Mouse (Mus musculus) inflammation-experienced regulatory T-cells, adult 6 months (primary cell): ENCODE results near the gene Cmip. TPM values are rescaled to one million over a fixed set of nuclear protein-coding genes. Genes with fewer than 3 reads are reported as not detected.
A peak's percentile ranks its signal among the peaks of the same experiment; 100 is the strongest.

ENCODE experiments used
- ATAC-seq: one replicate; pipeline ENCODE4 v1.8.0; 2017
- polyA plus RNA-seq, 3 experiments: library from polyadenylated mRNA; unstranded; fragments of 100-300 nt; shearing (Covaris generic); gene quantifications; one replicate each; pipeline ENCODE4 v1.2.1; 2017

Cmip gene
- polyA plus RNA-seq, 3 experiments from 2014 or later = 23.9 to 28.7 (median 25.5) TPM

DNA sequence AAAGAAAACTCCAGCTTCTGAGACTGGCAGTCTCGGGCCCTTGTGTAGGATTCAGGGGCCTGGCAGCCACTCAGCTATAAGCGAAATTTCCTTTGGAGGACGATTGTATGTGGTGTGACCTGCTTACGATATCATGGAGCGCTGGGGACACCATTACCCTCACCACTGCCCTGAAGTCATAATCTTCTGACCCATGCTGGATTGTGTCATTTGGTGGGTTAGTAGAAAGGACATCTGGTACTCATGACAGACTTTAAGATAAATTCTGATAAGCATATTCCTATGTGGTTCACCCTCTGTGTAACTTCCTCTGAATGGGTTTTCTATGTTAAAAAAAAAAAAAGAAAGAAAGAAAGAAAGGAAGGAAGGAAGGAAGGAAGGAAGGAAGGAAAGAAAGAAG is 69.9 kb downstream of the Cmip start:
- ATAC-seq = no peak

- no peak for ATAC-seq
These were observed 70.5 kb downstream of the Cmip start for GRCm38 (mm10) chr8:117327385-117327837.

- no peak for ATAC-seq
These were observed 71.9 kb downstream of the Cmip start for GRCm38 (mm10) chr8:117328758-117329157.

DNA sequence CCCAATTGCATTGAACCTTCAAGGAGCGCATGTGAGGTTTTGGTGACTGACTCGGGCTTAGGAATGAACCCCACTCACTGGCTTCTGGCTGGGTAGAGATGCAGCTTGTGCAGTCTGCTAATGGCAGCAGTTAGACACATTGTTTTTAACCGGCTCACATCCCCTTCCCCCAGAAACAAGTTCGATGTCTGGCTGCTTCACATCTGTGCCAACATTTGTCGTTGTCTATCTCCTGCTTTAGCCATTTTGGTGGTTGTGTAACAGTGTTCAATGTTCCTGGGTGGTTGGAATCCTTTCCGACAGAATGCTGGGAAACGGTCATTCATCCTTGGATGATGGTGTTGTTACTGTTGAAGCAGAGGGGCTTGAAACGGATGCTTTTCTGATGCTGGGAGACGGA is 72.3 kb downstream of the Cmip start:
- no peak for ATAC-seq

GRCm38 (mm10) chr8:117329903-117330302 is 73.0 kb downstream of the Cmip start:
- no peak for ATAC-seq

DNA sequence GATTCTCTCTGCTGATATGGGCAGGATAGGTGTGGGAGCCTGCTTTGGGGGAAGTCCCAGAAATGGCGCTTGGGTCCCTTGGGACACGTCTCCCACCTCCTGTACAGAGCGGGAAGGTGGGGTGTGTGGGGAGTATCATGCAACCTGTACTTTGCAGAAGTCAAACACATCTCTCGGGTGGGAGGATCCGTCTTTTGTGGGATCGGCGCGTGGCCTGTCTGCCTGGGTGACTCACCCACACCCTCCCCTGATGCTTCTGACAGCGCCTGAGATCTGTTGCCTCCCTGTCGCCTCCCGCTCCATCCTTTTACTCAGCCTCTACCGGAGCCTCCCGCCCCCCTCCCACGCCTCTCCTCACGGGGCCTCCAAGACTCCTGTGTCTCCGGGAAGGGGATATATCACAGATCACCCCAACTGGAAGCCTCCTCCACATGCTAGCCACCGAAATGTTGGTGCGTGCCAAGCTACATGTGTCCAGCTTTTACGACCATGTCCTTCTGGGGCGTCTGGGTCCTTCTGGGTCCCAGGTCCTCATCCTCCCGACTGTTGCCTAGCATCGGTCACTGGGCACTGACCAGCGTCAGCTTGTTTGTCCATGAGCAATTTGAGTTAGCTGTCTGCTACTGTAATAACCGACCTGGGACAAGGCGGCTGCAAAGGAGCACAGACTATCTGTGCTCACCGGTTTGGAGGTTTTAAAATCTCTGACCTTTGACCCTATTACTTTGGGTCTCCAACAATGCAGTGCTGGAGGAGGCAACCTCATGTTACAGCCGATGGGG is 75.6 kb downstream of the Cmip start:
- ATAC-seq = no peak

DNA sequence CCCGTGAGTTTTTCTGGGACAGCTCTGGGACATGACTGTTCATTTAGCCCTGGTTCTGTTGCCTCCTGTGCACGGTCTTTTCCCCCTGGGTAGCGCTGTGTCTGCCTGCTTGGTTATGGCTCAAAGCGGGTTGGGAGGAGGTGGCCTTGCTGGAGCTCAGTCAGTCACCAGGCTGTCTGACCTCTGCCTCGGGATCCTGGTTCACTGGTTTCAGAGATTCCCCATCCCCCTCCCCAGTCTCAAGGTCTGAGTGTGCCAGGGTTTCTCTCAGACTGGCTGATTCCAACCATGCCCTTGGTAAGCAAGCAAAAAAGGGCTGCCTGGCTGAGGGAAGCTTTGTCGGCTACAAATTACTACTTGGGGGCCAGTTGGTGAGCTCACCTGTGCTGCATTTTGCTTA is 76.8 kb downstream of the Cmip start:
- ATAC-seq = no peak

- no peak for ATAC-seq
These were observed 77.3 kb downstream of the Cmip start for GRCm38 (mm10) chr8:117334058-117334747.

DNA sequence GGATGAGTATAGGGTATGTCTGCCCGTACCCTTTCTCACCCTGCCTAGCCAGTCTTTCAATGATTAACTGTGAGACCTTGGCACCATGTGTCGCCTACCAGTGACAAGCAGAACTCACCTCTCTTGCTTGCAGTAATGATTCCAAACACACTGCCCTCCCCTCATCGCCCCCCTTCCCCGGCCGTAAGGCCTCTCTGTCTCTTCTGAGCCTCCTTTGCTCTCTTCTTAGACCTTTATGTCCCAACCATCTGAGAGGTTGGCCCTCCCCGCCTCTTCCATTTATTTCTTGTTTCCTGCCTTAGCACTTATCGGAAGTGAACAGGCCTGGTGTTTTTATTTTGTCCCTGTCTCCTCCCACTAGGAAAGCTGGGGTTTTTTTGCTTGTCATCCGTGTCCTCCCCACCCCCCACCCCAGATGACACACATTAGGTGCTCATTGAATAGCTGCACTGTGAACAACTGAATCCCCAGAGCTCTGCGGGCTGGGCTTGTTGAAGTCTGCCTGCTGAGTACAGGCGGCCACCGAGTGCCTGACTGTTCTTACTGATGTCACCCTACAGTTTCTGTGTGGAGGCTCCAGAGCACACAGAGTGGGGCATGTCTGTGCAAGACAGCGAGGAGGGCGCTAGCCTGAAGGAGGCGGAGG is 78.0 kb downstream of the Cmip start:
- no peak for ATAC-seq

DNA sequence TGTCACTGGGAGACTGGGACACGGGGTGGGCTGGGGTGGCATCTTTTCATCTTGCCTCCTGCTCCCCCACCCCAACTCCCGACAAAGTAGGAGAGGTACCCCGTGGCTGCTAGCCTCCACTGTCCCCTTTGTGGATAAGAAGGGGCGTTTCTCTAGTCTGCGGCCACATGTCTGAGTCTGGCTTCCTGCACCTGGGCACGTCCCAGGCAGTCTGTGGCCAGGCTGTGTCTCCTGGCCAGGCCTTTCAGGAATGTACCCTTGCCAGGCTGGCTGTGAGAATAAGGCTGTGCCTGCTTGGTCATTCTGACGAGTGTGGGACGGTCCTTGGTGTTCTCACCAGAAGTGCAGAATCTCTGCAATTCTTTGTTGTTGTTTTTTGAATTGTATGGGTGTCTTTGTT is 78.6 kb downstream of the Cmip start:
- ATAC-seq = no peak

DNA sequence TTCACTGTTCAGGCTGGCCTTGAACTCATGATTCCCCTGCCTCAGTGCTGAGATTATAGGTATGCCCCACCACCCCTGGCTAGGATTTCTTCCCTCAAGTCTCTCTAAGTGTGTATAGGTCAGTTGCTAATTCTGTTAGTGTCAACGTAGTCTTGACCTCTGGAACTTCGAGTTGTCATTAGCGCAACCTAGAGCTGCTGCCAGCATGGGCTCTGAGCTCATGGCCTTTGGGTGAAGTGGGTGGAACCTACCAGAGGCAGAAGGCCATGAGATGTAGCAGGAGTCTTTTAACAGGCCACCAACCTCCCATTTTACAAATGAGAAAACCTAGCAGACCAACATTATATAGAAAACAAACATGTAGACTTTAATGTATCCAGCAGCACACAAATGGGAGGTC is 80.3 kb downstream of the Cmip start:
- no peak for ATAC-seq

GRCm38 (mm10) chr8:117338678-117339077 is 81.8 kb downstream of the Cmip start:
- peak; percentile 56 for ATAC-seq

- no peak for ATAC-seq
These were observed 82.6 kb downstream of the Cmip start for GRCm38 (mm10) chr8:117339296-117339957.

GRCm38 (mm10) chr8:117339958-117340651 is 83.2 kb downstream of the Cmip start:
- ATAC-seq = no peak

DNA sequence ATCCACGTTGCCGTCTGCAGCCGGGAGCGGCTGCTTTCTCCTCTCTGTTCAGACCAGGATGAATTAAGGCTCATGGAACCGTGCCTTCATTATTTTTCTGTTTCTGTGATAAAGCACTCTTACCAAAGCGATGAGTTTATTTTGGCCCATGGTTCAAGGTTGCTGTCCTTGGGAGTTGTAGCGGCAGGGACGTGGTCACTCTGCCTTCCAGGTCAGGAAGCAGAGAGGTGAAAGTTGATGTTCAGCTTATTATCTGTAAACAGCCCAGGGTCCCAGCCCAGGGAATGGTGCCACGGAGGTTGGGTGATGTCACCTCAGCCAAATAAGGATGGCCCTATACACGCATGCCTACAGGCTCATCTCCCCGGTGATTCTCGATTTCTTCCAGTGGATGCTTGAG is 83.9 kb downstream of the Cmip start:
- ATAC-seq = no peak

GRCm38 (mm10) chr8:117342735-117343385 is 86.0 kb downstream of the Cmip start:
- ATAC-seq = no peak

- no peak for ATAC-seq
These were observed 86.6 kb downstream of the Cmip start for GRCm38 (mm10) chr8:117343484-117343883.

- no peak for ATAC-seq
These were observed 88.0 kb downstream of the Cmip start for GRCm38 (mm10) chr8:117344899-117345298.

- ATAC-seq = no peak
These were observed 88.5 kb downstream of the Cmip start for GRCm38 (mm10) chr8:117345376-117345775.

- no peak for ATAC-seq
These were observed 90.7 kb downstream of the Cmip start for GRCm38 (mm10) chr8:117347556-117347955.

DNA sequence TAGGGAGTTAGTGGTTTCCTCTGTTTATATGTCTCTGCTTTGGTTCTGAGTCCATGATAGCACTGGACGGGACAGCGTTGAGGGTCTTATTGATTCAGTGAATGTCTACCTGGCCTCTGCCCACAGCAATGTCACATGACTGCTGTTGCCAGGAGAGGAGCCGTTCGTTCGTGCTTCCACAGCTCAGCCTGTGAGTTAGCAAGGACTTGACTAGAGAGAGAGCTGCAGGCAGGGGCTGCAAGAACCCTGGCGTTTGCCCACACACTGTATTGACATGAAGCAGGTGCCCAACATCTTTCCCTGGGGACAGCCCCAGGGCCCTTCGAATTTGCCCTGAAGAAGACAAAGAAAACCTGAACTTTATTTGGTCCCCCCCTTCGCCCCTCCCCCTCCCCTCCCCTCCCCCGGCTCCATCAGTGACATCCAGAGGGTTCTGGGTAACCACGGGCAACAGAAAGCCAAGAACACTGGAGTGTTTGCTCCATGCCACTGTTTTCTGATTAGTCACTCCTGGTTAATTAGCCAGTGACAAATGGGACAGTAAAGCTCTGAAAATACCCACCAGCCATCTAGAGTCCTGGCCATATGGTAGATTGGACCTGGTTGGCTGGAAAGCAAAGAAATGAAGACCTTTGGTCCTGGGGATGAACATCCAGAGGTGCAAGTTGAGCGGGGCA is 92.0 kb downstream of the Cmip start:
- ATAC-seq = no peak
